Mouse (Mus musculus): ENCODE data around the gene Fbrs. TPM values are rescaled to one million over a fixed set of nuclear protein-coding genes. Genes with fewer than 3 reads are reported as not detected.

Fbrs gene
- total RNA-seq, 2 experiments from 2014 or later = 32.2 to 35.0 TPM

DNA sequence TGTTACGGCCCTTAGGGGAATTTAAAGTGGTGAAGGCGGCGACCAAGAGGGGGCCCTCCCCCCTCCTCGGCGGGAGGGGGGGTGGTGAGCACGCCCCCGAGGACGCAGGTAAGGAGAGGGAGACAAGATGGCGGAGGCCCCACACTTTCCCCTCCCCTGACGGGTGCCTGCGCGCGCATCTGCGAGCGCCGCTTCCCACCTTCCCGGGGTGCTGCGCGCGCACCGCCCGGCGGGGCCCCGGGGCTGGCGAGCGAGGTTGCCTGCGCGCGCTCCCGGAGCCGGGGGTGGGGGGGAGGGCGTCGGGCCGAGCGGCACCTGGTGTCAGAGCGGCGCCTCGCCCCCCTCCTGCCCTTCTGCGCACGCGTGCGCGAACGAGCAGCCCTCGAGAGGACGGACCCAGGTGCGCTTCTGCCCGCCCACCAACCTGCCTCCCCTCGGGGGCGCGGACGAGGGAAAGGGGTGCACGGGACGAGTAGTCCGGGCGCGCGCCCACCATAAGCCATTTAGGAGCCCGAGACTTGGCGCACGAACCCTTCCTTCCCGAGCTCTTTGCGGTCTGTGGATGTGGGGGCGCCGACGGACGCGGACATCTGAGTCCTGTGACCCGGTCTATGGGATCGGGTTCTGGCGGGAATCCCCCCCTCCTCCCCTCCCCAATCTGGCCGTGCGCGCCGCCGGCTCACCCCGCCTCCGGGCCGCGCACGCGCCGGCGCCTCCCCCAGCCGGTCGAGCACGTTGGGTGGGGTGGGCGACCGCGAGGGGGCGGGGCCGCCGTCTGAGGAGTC, 33.4 kb downstream of the Fbrs start:
- intact Hi-C loops (cut with DNase I) = loop anchor here (5.0 kb wide), 1 partner anchor 255 kb away; no protein-coding TSS in a partner anchor
- peak; percentile 86 to 91 for DNase-seq

DNA sequence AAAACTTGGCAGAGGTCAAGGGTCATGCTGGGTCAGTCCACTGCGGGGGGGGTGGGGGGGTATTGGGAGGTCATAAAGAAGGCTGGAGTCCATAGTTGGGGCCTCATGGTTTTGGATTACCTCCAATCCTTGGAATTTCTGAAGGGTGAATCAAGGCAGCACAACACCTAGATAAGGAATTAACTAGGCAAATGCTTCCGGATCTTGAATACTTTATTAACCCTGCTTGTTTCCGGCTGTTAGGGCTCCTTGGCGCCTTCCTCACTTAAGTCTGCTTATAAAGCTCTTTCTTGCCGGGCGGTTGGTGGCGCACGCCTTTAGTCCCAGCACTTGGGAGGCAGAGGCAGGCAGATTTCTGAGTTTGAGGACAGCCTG, 34.0 kb downstream of the Fbrs start:
- DNase-seq = peak in 1 of 2 experiments; percentile 26
- intact Hi-C loops (cut with DNase I) = loop anchor here (5.0 kb wide), 1 partner anchor 256 kb away; no protein-coding TSS in a partner anchor

DNA sequence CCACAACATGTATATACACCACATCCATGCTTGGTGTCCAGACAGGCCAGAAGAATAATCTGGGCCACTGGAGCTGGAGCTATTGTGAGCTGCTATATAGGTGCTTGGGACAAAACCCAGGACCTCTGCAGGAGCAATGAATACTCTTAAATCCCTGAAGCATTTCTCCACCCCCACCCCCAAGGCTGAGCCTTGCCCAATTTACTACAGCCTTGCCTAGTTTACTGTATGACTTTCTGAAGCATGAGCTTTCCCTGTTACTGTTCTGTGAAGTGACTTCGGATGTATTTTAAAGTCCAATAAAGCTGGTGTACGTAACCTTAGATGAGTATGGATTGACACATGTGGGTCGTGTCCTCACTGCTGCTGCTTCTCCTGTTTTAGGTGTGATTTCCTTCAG, 34.8 kb downstream of the Fbrs start:
- intact Hi-C loops (cut with DNase I) = loop anchor here (5.0 kb wide), 1 partner anchor 256 kb away; no protein-coding TSS in a partner anchor
- DNase-seq = no peak

DNA sequence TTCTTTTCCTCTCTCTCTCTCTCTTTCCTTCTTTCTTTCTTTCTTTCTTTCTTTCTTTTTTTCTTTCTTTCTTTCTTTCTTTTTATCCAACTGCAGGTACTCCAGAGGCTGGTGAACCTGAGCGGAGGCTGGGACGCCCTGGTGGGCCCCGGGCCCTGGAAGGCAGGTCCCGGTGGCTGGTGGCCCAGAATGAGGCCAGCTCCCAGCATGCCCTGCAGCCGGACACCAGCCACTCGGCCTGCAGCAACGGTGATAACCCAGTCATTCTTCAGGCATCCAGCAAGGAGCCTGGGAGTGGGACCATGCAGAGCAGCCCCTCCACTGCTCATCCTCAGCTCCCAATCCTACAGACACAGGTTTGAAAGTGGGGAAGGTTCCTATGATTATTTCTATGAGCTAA, 36.8 kb downstream of the Fbrs start:
- DNase-seq = peak; percentile 11 to 12
- intact Hi-C loops (cut with DNase I) = loop anchor here (5.0 kb wide), 1 partner anchor 36 kb away; no protein-coding TSS in a partner anchor

DNA sequence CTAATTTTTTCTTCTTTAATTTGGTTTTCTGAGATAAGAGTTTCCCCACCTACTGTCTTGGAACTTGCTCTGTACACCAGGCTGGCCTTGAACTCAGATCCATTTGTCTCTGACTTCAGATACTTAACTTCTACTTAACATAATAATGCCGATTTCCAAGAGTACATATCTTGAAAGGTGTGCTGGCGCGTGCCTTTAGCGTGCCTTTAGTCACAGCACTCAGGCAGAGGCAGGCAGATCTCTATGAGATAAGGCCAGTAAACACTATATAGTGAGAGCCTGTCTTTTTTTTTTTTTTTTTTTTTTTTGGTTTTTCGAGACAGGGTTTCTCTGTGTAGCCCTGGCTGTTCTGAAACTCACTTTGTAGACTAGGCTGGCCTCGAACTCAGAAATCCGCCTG, 37.3 kb downstream of the Fbrs start:
- intact Hi-C loops (cut with DNase I) = loop anchor here (5.0 kb wide), 1 partner anchor 36 kb away; no protein-coding TSS in a partner anchor

DNA sequence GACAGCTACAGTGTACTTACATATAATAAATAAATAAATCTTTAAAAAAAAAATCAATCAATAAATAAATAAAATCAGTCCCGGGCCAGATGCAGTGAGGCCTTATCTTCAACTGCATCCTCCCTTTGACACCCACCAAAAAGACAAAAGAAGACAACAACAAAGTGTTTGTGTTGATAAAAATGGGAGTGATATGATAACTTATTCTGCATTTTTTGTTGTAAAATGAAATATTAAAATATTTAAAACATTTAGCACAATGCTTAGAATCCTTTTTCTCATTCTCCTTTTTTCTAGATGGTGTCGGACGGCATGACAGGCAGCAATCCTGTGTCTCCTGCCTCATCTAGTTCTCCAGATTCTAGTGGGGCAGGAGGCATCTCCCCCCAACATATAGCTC, 40.3 kb downstream of the Fbrs start, which contains the start of gene Gm42715:
Gene Gm42715 (plus strand): TSS at position 301 of the 400 bp plus-strand sequence.
- DNase-seq = no peak
- intact Hi-C loops (cut with DNase I) = loop anchor here (5.0 kb wide), 1 partner anchor 33 kb away; no protein-coding TSS in a partner anchor

More for the DNA sequence above, 37.3 kb downstream of the Fbrs start:
- no peak for DNase-seq

Small RNAs within 50 kb of the gene (microRNA-seq; reads per million reads assigned to microRNA genes)
- 0 reads per million in 2 experiments for gene Gm47278 (ENCODE audit: borderline number of aligned reads in 2 of 2)
- 0 reads per million in 2 experiments for gene Mir7060 (ENCODE audit: borderline number of aligned reads in 2 of 2)

Other genes starting within 250 kb of the Fbrs start
- gene Zfp553, start 246.1 kb upstream of the Fbrs start, total RNA-seq (2021) = 1 to 10 TPM; 6.0 to 6.6 TPM
- 1 to 10 TPM; 2.8 TPM for gene Sept1, start 246.1 kb upstream of the Fbrs start, total RNA-seq (2021)
- gene Zfp771, start 234.9 kb upstream of the Fbrs start, total RNA-seq (2021) = 10 to 100 TPM; 19.1 TPM
- gene Dctpp1, start 218.5 kb upstream of the Fbrs start, total RNA-seq (2021) = 10 to 100 TPM; 40.7 to 45.0 TPM
- gene Sephs2, start 205.1 kb upstream of the Fbrs start, total RNA-seq (2021) = 10 to 100 TPM; 26.7 to 31.4 TPM
- gene Itgal, start 182.9 kb upstream of the Fbrs start, total RNA-seq (2021) = 1 to 10 TPM; 1.2 to 1.5 TPM
- 10 to 100 TPM; 34.8 to 35.5 TPM for gene Zfp768, start 133.6 kb upstream of the Fbrs start, total RNA-seq (2021)
- gene Zfp747, start 103.1 kb upstream of the Fbrs start, total RNA-seq (2021) = 1 to 10 TPM; 5.0 to 5.6 TPM
- gene 9130019O22Rik, start 92.0 kb upstream of the Fbrs start, total RNA-seq (2021) = 1 to 10 TPM; 2.2 to 3.2 TPM
- 1 to 10 TPM; 4.5 to 4.9 TPM for gene E430018J23Rik, start 85.6 kb upstream of the Fbrs start, total RNA-seq (2021)
- 1 to 10 TPM; 2.9 to 4.2 TPM for gene Zfp764, start 72.4 kb upstream of the Fbrs start, total RNA-seq (2021)
- gene Zfp688, start 57.1 kb upstream of the Fbrs start, total RNA-seq (2021) = 1 to 10 TPM; 2.5 to 3.9 TPM
- gene Zfp689, start 30.0 kb upstream of the Fbrs start, total RNA-seq (2021) = 1 to 10 TPM; 1.4 to 1.7 TPM
- 10 to 100 TPM; 25.8 to 28.1 TPM for gene Prr14, start 19.6 kb upstream of the Fbrs start, total RNA-seq (2021)
- gene Srcap, start 32.8 kb downstream of the Fbrs start, total RNA-seq (2021) = 10 to 100 TPM; 52.1 to 58.8 TPM
- 10 to 100 TPM; 10.3 to 10.5 TPM for gene Gm42715, start 40.4 kb downstream of the Fbrs start, total RNA-seq (2021)
- gene Tmem265, start 82.2 kb downstream of the Fbrs start, total RNA-seq (2021) = not detected
- 10 to 100 TPM; 17.7 to 19.0 TPM for gene Phkg2, start 94.1 kb downstream of the Fbrs start, total RNA-seq (2021)
- 10 to 100 TPM; 10.4 to 12.1 TPM for gene Ccdc189, start 109.4 kb downstream of the Fbrs start, total RNA-seq (2021)
- 10 to 100 TPM; 42.3 to 43.1 TPM for gene Rnf40, start 109.6 kb downstream of the Fbrs start, total RNA-seq (2021)
- 10 to 100 TPM; 18.1 to 22.4 TPM for gene Zfp629, start 136.6 kb downstream of the Fbrs start, total RNA-seq (2021)
- 10 to 100 TPM; 34.6 to 35.8 TPM for gene Bcl7c, start 229.7 kb downstream of the Fbrs start, total RNA-seq (2021)
- 1 to 10 TPM; 7.7 to 9.4 TPM for gene Ctf1, start 233.5 kb downstream of the Fbrs start, total RNA-seq (2021)

Data from heart, postnatal 36 days (tissue).